Mouse (Mus musculus): ENCODE data around the gene Ackr3. TPM values are rescaled to one million over a fixed set of nuclear protein-coding genes. Genes with fewer than 3 reads are reported as not detected.

Gene Ackr3
- polyA plus RNA-seq, 1 experiment from 2014 or later, result 40.2 TPM

- Histone ChIP-seq H3K9me3 (replicated peaks; ENCODE audit: control insufficient read depth, low read length) (no peaks in the 10 kb centered on the region), H3K4me3 (ENCODE audit: low read depth, low read length) (no peak overlapping the region), H3K27ac (ENCODE audit: low read depth, low read length) (no peak overlapping the region), H3K36me3 (ENCODE audit: control insufficient read depth, insufficient read depth, low read length) (no peaks in the 10 kb centered on the region), H3K4me1 (ENCODE audit: control insufficient read depth, insufficient read depth, low read length) (peaks cover 14% of the 10 kb centered on the region; the same call in 1 of the 2 replicates), H3K27me3 (replicated peaks; ENCODE audit: control insufficient read depth, insufficient read depth, low read length) (no peaks in the 10 kb centered on the region), H3K9ac (ENCODE audit: low read length) (no peak overlapping the region), H3K4me2 (ENCODE audit: low read length) (no peak overlapping the region)
- ATAC-seq, result no peak
- no peak for DNase-seq (ENCODE audit: low spot score)
Observed at GRCm38 (mm10) chr1:90177565-90177964, 26.2 kb upstream of the Ackr3 start.

GRCm38 (mm10) chr1:90177978-90178377 lies 25.8 kb upstream of the Ackr3 start:
- ATAC-seq, result no peak
- H3K4me3 ChIP-seq (ENCODE audit: low read depth, low read length), result no peak overlapping the region
- H3K36me3 ChIP-seq (ENCODE audit: control insufficient read depth, insufficient read depth, low read length), result no peaks in the 10 kb centered on the region
- no peak overlapping the region for H3K27ac ChIP-seq (ENCODE audit: low read depth, low read length)
- DNase-seq (ENCODE audit: low spot score), result no peak
- no peaks in the 10 kb centered on the region for H3K27me3 ChIP-seq (replicated peaks; ENCODE audit: control insufficient read depth, insufficient read depth, low read length)
- H3K9ac ChIP-seq (ENCODE audit: low read length), result no peak overlapping the region
- H3K4me2 ChIP-seq (ENCODE audit: low read length), result no peak overlapping the region
- peaks cover 14% of the 10 kb centered on the region; the same call in 1 of the 2 replicates for H3K4me1 ChIP-seq (ENCODE audit: control insufficient read depth, insufficient read depth, low read length)
- WGBS, result 79% methylated on average over 5 of the region's 5 CpGs
- H3K9me3 ChIP-seq (replicated peaks; ENCODE audit: control insufficient read depth, low read length), result no peaks in the 10 kb centered on the region

- Histone ChIP-seq H3K9me3 (replicated peaks; ENCODE audit: control insufficient read depth, low read length) (no peaks in the 10 kb centered on the region), H3K4me3 (ENCODE audit: low read depth, low read length) (no peak overlapping the region), H3K27ac (ENCODE audit: low read depth, low read length) (no peak overlapping the region), H3K9ac (ENCODE audit: low read length) (no peak overlapping the region), H3K4me2 (ENCODE audit: low read length) (no peak overlapping the region), H3K36me3 (ENCODE audit: control insufficient read depth, insufficient read depth, low read length) (no peaks in the 10 kb centered on the region), H3K27me3 (replicated peaks; ENCODE audit: control insufficient read depth, insufficient read depth, low read length) (no peaks in the 10 kb centered on the region), H3K4me1 (ENCODE audit: control insufficient read depth, insufficient read depth, low read length) (0 out of 2 replicates have a peak, but pooled peaks cover 6% of the 10 kb centered on the region)
- DNase-seq (ENCODE audit: low spot score), result no peak
- WGBS, result 72% methylated on average over 7 of the region's 7 CpGs
- ATAC-seq, result no peak
Observed at GRCm38 (mm10) chr1:90180479-90180878, 23.3 kb upstream of the Ackr3 start.

DNA sequence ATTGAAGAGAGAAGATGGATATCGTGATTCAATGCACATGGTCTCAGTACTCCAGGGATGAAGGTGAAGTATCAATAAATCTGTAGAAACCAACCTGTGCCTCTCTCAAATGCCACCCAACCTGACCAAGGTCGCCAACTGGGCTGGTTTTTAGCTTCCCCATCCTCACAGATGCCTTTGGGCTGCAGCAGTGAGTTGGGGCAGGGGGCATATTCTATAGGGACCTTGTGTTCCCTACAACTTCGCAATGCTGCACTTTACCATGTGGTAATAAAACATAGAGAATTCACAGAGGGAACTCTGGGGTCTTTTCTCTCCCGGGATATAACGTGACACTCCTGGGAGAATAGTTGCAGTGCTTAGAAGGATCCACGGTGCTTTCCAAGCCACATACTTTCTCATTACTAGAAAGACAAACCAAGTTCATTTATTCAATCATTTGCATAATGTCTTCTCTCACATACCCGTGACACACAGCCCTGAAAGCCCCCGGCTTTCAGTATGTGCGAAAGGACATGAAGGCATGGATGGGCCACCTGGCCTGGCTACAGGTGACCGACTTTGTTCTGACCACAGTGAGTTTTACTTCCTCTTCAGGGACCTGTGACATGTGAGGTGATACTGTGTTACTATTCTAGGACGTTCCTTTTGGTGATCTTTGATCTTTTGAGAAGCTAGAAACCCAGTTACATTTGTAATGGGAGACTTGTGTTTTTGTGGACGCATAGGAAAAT lies 22.6 kb upstream of the Ackr3 start:
- ATAC-seq, result no peak
- H3K9ac ChIP-seq (ENCODE audit: low read length), result no peak overlapping the region
- WGBS, result 80% methylated on average over 12 of the region's 12 CpGs

DNA sequence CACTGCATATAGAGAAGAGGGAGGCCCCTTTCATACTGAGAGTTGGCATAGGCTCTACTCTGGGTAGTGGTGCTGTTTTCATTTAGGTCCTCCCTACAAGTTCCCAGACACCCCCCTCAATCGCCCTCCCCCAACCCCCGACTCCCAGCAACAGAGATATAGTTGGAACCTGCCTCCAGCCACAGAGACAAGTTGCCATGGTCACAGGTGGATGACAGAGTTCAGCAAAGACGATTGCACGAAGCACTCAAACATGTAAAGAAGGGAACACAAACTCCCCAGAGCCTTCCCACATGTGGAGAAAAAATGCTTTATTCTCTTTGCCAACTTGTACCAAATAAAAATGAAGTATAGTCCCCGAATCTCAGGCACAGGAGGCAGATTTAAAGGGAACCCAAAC lies 21.3 kb upstream of the Ackr3 start:
- Histone ChIP-seq H3K36me3 (ENCODE audit: control insufficient read depth, insufficient read depth, low read length) (no peaks in the 10 kb centered on the region), H3K4me3 (ENCODE audit: low read depth, low read length) (no peak overlapping the region), H3K27ac (ENCODE audit: low read depth, low read length) (no peak overlapping the region), H3K4me1 (ENCODE audit: control insufficient read depth, insufficient read depth, low read length) (no peaks in the 10 kb centered on the region), H3K4me2 (ENCODE audit: low read length) (no peak overlapping the region), H3K27me3 (replicated peaks; ENCODE audit: control insufficient read depth, insufficient read depth, low read length) (no peaks in the 10 kb centered on the region), H3K9ac (ENCODE audit: low read length) (no peak overlapping the region), H3K9me3 (replicated peaks; ENCODE audit: control insufficient read depth, low read length) (no peaks in the 10 kb centered on the region)
- ATAC-seq (no peak), DNase-seq (ENCODE audit: low spot score) (no peak)
- 76% methylated on average over 5 of the region's 5 CpGs for WGBS

More for the DNA sequence above, 22.6 kb upstream of the Ackr3 start:
- Histone ChIP-seq H3K9me3 (replicated peaks; ENCODE audit: control insufficient read depth, low read length) (no peaks in the 10 kb centered on the region), H3K27me3 (replicated peaks; ENCODE audit: control insufficient read depth, insufficient read depth, low read length) (no peaks in the 10 kb centered on the region), H3K4me1 (ENCODE audit: control insufficient read depth, insufficient read depth, low read length) (0 out of 2 replicates have a peak, but pooled peaks cover 2% of the 10 kb centered on the region), H3K27ac (ENCODE audit: low read depth, low read length) (no peak overlapping the region), H3K4me3 (ENCODE audit: low read depth, low read length) (no peak overlapping the region), H3K4me2 (ENCODE audit: low read length) (no peak overlapping the region), H3K36me3 (ENCODE audit: control insufficient read depth, insufficient read depth, low read length) (no peaks in the 10 kb centered on the region)
- no peak for DNase-seq (ENCODE audit: low spot score)

- ATAC-seq, result no peak
- H3K4me2 ChIP-seq (ENCODE audit: low read length), result no peak overlapping the region
- WGBS, result 64% methylated on average over 6 of the region's 6 CpGs
- H3K27me3 ChIP-seq (replicated peaks; ENCODE audit: control insufficient read depth, insufficient read depth, low read length), result no peaks in the 10 kb centered on the region
- no peaks in the 10 kb centered on the region for H3K9me3 ChIP-seq (replicated peaks; ENCODE audit: control insufficient read depth, low read length)
- H3K9ac ChIP-seq (ENCODE audit: low read length), result no peak overlapping the region
- no peaks in the 10 kb centered on the region for H3K4me1 ChIP-seq (ENCODE audit: control insufficient read depth, insufficient read depth, low read length)
- no peak overlapping the region; the same call in 1 of the 2 replicates for H3K27ac ChIP-seq (ENCODE audit: low read depth, low read length)
- no peak overlapping the region for H3K4me3 ChIP-seq (ENCODE audit: low read depth, low read length)
- DNase-seq (ENCODE audit: low spot score), result no peak
- no peaks in the 10 kb centered on the region for H3K36me3 ChIP-seq (ENCODE audit: control insufficient read depth, insufficient read depth, low read length)
Observed at GRCm38 (mm10) chr1:90183602-90184001, 20.2 kb upstream of the Ackr3 start.

GRCm38 (mm10) chr1:90186173-90186572 lies 17.6 kb upstream of the Ackr3 start:
- Histone ChIP-seq H3K4me3 (ENCODE audit: low read depth, low read length) (no peak overlapping the region), H3K27me3 (replicated peaks; ENCODE audit: control insufficient read depth, insufficient read depth, low read length) (no peaks in the 10 kb centered on the region), H3K4me2 (ENCODE audit: low read length) (no peak overlapping the region), H3K9me3 (replicated peaks; ENCODE audit: control insufficient read depth, low read length) (no peaks in the 10 kb centered on the region), H3K27ac (ENCODE audit: low read depth, low read length) (no peak overlapping the region), H3K4me1 (ENCODE audit: control insufficient read depth, insufficient read depth, low read length) (peaks cover 12% of the 10 kb centered on the region), H3K36me3 (ENCODE audit: control insufficient read depth, insufficient read depth, low read length) (no peaks in the 10 kb centered on the region), H3K9ac (ENCODE audit: low read length) (no peak overlapping the region)
- DNase-seq (ENCODE audit: low spot score), result no peak
- ATAC-seq, result no peak
- WGBS, result 95% methylated on average over 4 of the region's 4 CpGs

DNA sequence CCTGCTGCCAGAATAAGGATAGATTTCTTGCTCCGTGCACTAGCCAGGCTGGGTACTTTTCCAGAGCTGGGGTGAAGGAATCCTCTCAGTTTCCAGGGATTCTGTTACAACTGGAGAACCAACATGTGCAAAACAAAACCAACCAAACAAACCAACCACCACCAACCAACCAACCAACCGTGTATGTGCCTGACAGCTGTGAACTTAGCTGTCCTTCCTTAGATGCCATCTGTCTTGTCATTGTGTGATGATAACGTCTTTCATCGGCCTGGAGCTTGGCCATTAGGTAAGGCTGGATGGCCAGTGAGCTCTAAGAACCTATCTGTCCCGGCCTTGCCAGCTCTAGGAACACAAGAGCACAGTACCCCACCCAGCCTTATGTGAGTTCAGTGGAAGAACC lies 16.9 kb upstream of the Ackr3 start:
- no peak for ATAC-seq
- 94% methylated on average over 5 of the region's 5 CpGs for WGBS
- peaks cover 12% of the 10 kb centered on the region for H3K4me1 ChIP-seq (ENCODE audit: control insufficient read depth, insufficient read depth, low read length)

DNA sequence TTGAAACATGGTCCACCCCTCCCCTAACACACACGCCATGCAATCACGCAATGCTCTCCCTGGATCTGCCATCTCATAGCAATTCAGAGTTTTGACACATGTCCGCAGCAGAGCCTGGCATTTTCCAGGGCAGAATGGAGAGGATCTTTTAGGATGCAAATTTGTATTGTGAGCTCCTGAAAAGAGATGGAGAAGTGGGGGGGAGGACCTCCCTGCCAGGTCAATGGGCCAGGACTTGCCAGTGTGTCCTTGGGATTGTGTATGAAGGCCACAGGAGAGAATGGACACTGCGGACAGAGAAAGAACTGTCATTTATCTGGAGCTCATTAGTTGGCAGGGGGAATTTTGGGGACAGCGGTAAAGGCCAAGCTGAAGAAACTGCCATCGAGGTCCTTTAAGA lies 14.7 kb upstream of the Ackr3 start:
- peaks cover 2% of the 10 kb centered on the region; the same call in 1 of the 2 replicates for H3K9me3 ChIP-seq (replicated peaks; ENCODE audit: control insufficient read depth, low read length)
- no peak overlapping the region for H3K9ac ChIP-seq (ENCODE audit: low read length)
- DNase-seq (ENCODE audit: low spot score) (peak; percentile 48), ATAC-seq (peak; percentile 52; the same call in 1 of the 2 replicates)
- H3K27me3 ChIP-seq (replicated peaks; ENCODE audit: control insufficient read depth, insufficient read depth, low read length), result no peaks in the 10 kb centered on the region
- H3K4me3 ChIP-seq (ENCODE audit: low read depth, low read length), result no peak overlapping the region
- H3K36me3 ChIP-seq (ENCODE audit: control insufficient read depth, insufficient read depth, low read length), result no peaks in the 10 kb centered on the region
- H3K27ac ChIP-seq (ENCODE audit: low read depth, low read length), result no peak overlapping the region
- H3K4me1 ChIP-seq (ENCODE audit: control insufficient read depth, insufficient read depth, low read length), result peaks cover 12% of the 10 kb centered on the region
- 17% methylated on average over 6 of the region's 6 CpGs for WGBS
- H3K4me2 ChIP-seq (ENCODE audit: low read length), result no peak overlapping the region

More for the DNA sequence above, 16.9 kb upstream of the Ackr3 start:
- no peak overlapping the region for H3K4me2 ChIP-seq (ENCODE audit: low read length)
- no peak overlapping the region for H3K27ac ChIP-seq (ENCODE audit: low read depth, low read length)
- H3K4me3 ChIP-seq (ENCODE audit: low read depth, low read length), result no peak overlapping the region
- H3K9me3 ChIP-seq (replicated peaks; ENCODE audit: control insufficient read depth, low read length), result no peaks in the 10 kb centered on the region
- no peaks in the 10 kb centered on the region for H3K27me3 ChIP-seq (replicated peaks; ENCODE audit: control insufficient read depth, insufficient read depth, low read length)
- no peak for DNase-seq (ENCODE audit: low spot score)
- no peaks in the 10 kb centered on the region for H3K36me3 ChIP-seq (ENCODE audit: control insufficient read depth, insufficient read depth, low read length)
- no peak overlapping the region for H3K9ac ChIP-seq (ENCODE audit: low read length)

Measured in forebrain, embryonic 14.5 days (tissue).